Mouse (Mus musculus) bone marrow macrophage, adult 2 months (primary cell): ENCODE data around the gene Fabp6. TPM values are rescaled to one million over a fixed set of nuclear protein-coding genes. Genes with fewer than 3 reads are reported as not detected.

Experiments used
- H3K27ac ChIP-seq: 2 replicates; pipeline ENCODE4 v1.5.1; 2012; ENCODE audit warnings: low read depth, low read length; ENCODE audit not compliant: insufficient read depth
- H3K4me1 ChIP-seq: 2 replicates; pipeline ENCODE4 v1.6.1; 2012; ENCODE audit warnings: low read length; ENCODE audit not compliant: control insufficient read depth, insufficient read depth
- H3K4me3 ChIP-seq: 2 replicates; pipeline ENCODE4 v1.5.1; 2012; ENCODE audit warnings: mild to moderate bottlenecking, low read length, moderate library complexity; ENCODE audit not compliant: insufficient read depth
- CTCF ChIP-seq: IDR thresholded peaks from 2 replicates; pipeline ENCODE4 v1.5.1; 2012; ENCODE audit warnings: low read depth, mild to moderate bottlenecking, low read length, moderate library complexity
- POLR2A ChIP-seq: IDR thresholded peaks from 2 replicates; pipeline ENCODE4 v1.6.1; 2012; ENCODE audit warnings: mild to moderate bottlenecking, low read depth, low read length, borderline replicate concordance
- polyA plus RNA-seq: library from polyadenylated mRNA; stranded (reverse); fragments of >200 nt; gene quantifications from 2 replicates; pipeline ENCODE4 v1.2.4, GENCODE M21; 2012; ENCODE audit not compliant: missing spikeins, insufficient read depth, insufficient read length

The Fabp6 gene
- not detected in 2 replicates for polyA plus RNA-seq

- Histone ChIP-seq H3K4me3 (no peak within 1 kb of the TSS), H3K27ac (no peak within 1 kb of the TSS), H3K4me1 (peaks cover 2% of the 10 kb centered on the region; the same call in 1 of the 2 replicates)
- TF ChIP-seq CTCF (no peak), POLR2A (no peak)
Measured at GRCm38 (mm10) chr11:43601440-43601839, at the start of gene Fabp6. TSS of gene Fabp6 (minus strand) at chr11:43601540.

- Histone ChIP-seq H3K4me3 (no peak overlapping the region), H3K4me1 (peaks cover 10% of the 10 kb centered on the region), H3K27ac (no peak overlapping the region)
- TF ChIP-seq CTCF: no peak
- TF ChIP-seq POLR2A: no peak
Measured at GRCm38 (mm10) chr11:43645286-43645685, 43.9 kb upstream of the Fabp6 start.

DNA sequence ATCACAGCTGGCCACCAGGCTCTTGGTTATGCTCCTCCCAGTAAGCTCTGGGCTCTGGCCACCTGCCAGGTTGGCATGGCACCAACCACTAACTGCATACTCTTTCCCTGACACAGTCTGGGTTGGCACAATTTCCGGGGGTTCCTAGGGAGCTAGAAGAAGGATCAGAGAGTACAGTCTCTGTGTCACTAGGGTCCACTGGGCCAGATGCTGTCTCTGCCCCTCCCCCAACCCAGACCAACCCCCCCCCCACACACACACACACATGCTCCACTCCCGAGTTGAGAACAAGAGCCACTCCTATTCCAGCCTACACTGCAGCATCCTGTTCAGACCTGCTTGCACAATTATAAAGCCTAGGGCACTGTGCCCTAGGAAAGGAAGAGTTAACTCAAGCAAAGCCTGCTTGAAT, 41.8 kb upstream of the Fabp6 start:
- Histone ChIP-seq H3K4me3 (no peak overlapping the region), H3K27ac (no peak overlapping the region), H3K4me1 (peaks cover 11% of the 10 kb centered on the region)
- no peak for TF ChIP-seq CTCF
- no peak for TF ChIP-seq POLR2A

DNA sequence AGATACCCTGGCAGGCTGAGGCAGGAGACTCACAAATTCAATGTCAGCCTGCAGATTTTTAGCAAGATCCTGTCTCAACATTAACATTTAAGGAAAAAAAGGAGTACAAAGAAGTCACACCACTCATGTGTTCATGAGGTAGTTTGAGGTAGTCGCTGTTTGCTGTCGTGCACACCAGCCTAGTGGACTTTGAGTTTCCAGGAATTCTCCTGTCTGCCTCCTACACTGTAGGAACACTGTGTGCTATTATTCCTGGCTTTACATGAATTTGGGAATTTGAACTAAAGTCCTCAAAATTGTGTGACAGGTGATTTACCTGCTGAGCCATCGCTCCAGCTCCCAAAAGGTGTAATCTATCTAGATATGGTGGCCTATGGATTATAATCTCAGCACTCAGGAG, 37.1 kb upstream of the Fabp6 start:
- Histone ChIP-seq H3K4me3 (no peak overlapping the region), H3K27ac (no peak overlapping the region), H3K4me1 (peaks cover 11% of the 10 kb centered on the region)
- no peak for TF ChIP-seq CTCF
- TF ChIP-seq POLR2A: no peak

GRCm38 (mm10) chr11:43636761-43637160, 35.4 kb upstream of the Fabp6 start:
- Histone ChIP-seq H3K27ac (no peak overlapping the region), H3K4me3 (no peak overlapping the region), H3K4me1 (peaks cover 20% of the 10 kb centered on the region)
- no peak for TF ChIP-seq POLR2A
- no peak for TF ChIP-seq CTCF

DNA sequence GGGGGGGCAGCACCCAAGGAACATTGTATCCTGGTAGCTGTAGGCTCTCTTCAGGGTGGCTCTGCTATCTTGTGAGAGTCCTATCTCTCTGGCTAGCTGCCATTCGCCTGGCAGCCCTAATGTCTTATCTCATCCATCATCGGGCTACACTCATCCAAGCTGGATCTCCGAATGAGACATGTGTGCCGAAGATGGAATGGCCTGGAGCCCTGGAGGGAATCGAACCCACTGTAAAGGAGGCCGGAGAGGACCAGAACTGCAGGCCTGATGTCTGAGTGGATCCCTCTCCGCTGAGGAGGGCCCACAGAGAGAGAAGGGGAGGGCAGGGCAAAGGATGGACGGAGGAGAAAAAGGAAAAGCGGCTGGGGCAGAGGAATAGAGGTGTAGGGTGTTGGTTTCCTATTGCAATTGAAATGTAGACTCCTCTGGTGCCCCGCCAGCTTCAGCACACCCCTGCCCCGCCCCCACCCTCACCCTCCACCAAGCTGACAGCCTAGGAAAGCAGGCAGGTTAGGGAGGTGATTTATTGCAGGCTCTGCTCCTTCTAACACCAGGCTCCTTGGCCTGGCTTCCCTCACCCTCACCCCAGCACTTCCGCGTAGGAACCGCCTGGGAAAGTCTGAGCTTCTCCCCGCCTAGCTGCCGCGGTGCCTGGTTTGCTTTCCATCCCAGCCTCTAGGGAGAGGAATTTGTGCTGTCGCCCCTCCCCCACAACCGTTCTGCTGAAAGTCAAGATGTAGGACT, 32.5 kb upstream of the Fabp6 start:
- Histone ChIP-seq H3K4me1 (peaks cover 22% of the 10 kb centered on the region), H3K27ac (no peak overlapping the region), H3K4me3 (no peak overlapping the region)
- no peak for TF ChIP-seq POLR2A
- TF ChIP-seq CTCF: no peak

DNA sequence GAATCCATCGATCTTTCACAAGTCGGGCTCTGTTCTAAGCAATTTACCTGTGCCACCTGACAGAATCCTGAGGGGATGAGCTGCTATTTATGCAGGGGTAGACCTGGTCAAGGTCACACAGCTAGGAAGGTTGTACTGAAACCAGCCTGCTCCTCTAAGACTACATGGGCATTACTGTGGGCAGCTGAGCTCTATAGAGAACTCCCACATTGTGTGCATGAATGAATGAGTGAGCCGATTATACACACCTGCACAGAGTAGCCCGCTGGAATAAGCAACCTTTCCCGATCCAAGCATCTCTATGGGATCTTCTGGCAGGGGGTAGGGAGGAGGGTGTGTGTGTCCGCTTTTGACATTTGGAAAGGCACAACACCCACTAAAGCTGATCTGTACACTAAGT, 31.8 kb upstream of the Fabp6 start:
- H3K4me3 ChIP-seq: no peak overlapping the region
- peak overlapping the region; percentile 79 for H3K27ac ChIP-seq
- peaks cover 20% of the 10 kb centered on the region for H3K4me1 ChIP-seq
- TF ChIP-seq POLR2A (no peak), CTCF (no peak)

- Histone ChIP-seq H3K27ac (peak overlapping the region; percentile 79), H3K4me1 (peaks cover 19% of the 10 kb centered on the region), H3K4me3 (no peak overlapping the region)
- TF ChIP-seq POLR2A: no peak
- TF ChIP-seq CTCF: no peak
Measured at GRCm38 (mm10) chr11:43632566-43632965, 31.2 kb upstream of the Fabp6 start.

DNA sequence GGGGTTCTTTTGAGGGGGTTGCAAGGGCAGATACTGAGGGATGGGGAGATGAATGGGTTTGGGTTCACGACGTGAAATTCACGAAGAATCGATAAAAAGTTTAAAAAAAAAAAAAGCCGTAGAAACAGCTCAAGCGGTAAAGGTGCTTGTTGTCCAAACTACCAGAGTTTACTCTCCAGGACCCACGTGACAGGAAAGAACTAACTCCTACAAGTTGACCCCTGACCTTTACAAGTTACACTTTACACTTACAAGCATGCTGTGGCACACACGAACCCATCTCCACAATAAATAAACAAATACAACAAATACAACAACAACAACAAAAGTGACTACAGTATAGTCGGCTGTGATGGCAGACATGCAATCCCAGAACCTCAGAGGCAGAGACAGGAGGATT, 30.3 kb upstream of the Fabp6 start:
- Histone ChIP-seq H3K4me1 (peaks cover 19% of the 10 kb centered on the region), H3K27ac (no peak overlapping the region; the same call in 1 of the 2 replicates), H3K4me3 (no peak overlapping the region)
- TF ChIP-seq POLR2A (no peak), CTCF (no peak)

- no peak overlapping the region for H3K27ac ChIP-seq
- H3K4me1 ChIP-seq: peaks cover 5% of the 10 kb centered on the region
- no peak for TF ChIP-seq POLR2A
- no peak for TF ChIP-seq CTCF
- no peak overlapping the region for H3K4me3 ChIP-seq
Measured at GRCm38 (mm10) chr11:43626927-43627645, 25.7 kb upstream of the Fabp6 start.
